16 mouse cellular contexts compared by ENCODE assay signal in the genomic region with DNA sequence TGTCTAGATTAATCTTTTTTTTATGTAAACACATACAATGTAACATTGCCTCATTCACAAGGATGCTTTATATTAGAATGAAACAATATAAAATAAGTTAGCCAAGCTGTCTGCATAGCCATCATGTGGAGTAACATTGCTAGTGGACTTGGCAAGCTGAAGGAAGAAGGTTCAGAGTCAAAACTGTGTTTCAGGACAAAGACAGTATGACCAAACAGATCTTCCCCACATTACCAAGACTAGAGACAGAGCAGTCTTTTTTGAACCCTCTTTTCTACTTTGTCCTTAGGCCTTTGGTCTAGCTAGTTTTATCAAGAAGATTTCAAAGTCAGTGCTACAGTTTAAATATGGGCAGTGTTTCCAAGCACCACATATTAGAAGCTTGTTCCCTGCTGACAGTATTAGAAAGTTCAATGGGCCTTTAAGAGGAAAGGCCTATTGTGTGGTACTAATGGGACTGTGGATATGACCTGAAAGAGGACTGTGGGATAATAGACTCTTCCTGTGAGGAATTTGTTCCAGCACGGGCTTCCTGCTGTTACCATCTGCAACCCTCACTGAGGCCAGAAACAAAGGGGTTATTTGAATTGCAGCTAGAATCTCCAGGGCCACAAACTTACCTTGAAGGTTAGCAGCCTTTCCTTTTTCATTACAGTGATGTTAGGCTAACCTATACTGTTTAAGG.
DNase-seq lines count a peak whose midpoint lies in the region; ATAC-seq and TF ChIP-seq lines count a peak whose summit lies in the region.
"Had no signal": no experiment of that assay in that cellular context is flagged by ENCODE, and none has a peak within 500 bp of the region (broad histone marks: within the 10 kb centered on the region; RNA-seq: fewer than 3 reads in every experiment).

No protein-coding gene starts in this region.

- ATAC-seq in hindbrain, embryonic 16.5 days = no peak
- peak; percentile 33; the same call in 1 of the 2 replicates for ATAC-seq in midbrain, embryonic 14.5 days (ENCODE audit: low FRiP score, low TSS enrichment)
- no peak for ATAC-seq in intestine, postnatal 0 days
- ATAC-seq: inflammation-experienced regulatory T-cells, adult 6 months had no signal

- 6% methylated on average over 1 of the region's 1 CpGs for WGBS in hindbrain, embryonic 10.5 days
- 8% methylated on average over 1 of the region's 1 CpGs for WGBS in hindbrain, embryonic 16.5 days
- 3% methylated on average over 1 of the region's 1 CpGs for WGBS in midbrain, embryonic 14.5 days
- 24% methylated on average over 1 of the region's 1 CpGs for WGBS in intestine, postnatal 0 days

- H3K9ac ChIP-seq in hindbrain, embryonic 16.5 days (ENCODE audit: low read depth, low read length) = no peak overlapping the region
- no peak overlapping the region for H3K9ac ChIP-seq in midbrain, embryonic 14.5 days (replicated peaks; ENCODE audit: low read length)
- H3K9ac ChIP-seq in intestine, postnatal 0 days (ENCODE audit: low read depth, low read length) = no peak overlapping the region
- H3K9ac ChIP-seq: embryonic facial prominence, embryonic 15.5 days; heart, embryonic 12.5 days had no signal

- 0 out of 2 replicates have a peak overlapping the region, but pooled peaks have one; percentile 29 for H3K27ac ChIP-seq in hindbrain, embryonic 10.5 days
- no peak overlapping the region for H3K27ac ChIP-seq in hindbrain, embryonic 16.5 days (ENCODE audit: low read depth, low read length)
- H3K27ac ChIP-seq in midbrain, embryonic 14.5 days (replicated peaks; ENCODE audit: low read depth, low read length) = no peak overlapping the region
- no peak overlapping the region for H3K27ac ChIP-seq in intestine, postnatal 0 days (ENCODE audit: low read depth, low read length)
- H3K27ac ChIP-seq: embryonic facial prominence, embryonic 15.5 days; limb, embryonic 10.5 days had no signal

- no peaks in the 10 kb centered on the region for H3K9me3 ChIP-seq in hindbrain, embryonic 10.5 days
- H3K9me3 ChIP-seq in hindbrain, embryonic 16.5 days (ENCODE audit: control insufficient read depth, low read length) = no peaks in the 10 kb centered on the region
- no peaks in the 10 kb centered on the region for H3K9me3 ChIP-seq in midbrain, embryonic 14.5 days (ENCODE audit: control insufficient read depth, low read length)
- no peaks in the 10 kb centered on the region for H3K9me3 ChIP-seq in intestine, postnatal 0 days (ENCODE audit: control insufficient read depth)
- H3K9me3 ChIP-seq: embryonic facial prominence, embryonic 15.5 days; heart, embryonic 12.5 days; limb, embryonic 10.5 days had no signal

- H3K4me3 ChIP-seq in hindbrain, embryonic 10.5 days = no peak overlapping the region
- H3K4me3 ChIP-seq in hindbrain, embryonic 16.5 days (ENCODE audit: low read length) = no peak overlapping the region
- H3K4me3 ChIP-seq in midbrain, embryonic 14.5 days (replicated peaks; ENCODE audit: low read depth, low read length) = no peak overlapping the region
- H3K4me3 ChIP-seq in intestine, postnatal 0 days (ENCODE audit: low read depth, low read length) = no peak overlapping the region
- H3K4me3 ChIP-seq: embryonic facial prominence, embryonic 15.5 days; heart, embryonic 12.5 days; limb, embryonic 10.5 days had no signal

- H3K4me1 ChIP-seq in hindbrain, embryonic 10.5 days (replicated peaks) = peaks cover 12% of the 10 kb centered on the region; the same call in 1 of the 2 replicates
- no peaks in the 10 kb centered on the region for H3K4me1 ChIP-seq in hindbrain, embryonic 16.5 days (ENCODE audit: control insufficient read depth, insufficient read depth, low read depth, low read length)
- no peaks in the 10 kb centered on the region for H3K4me1 ChIP-seq in midbrain, embryonic 14.5 days (ENCODE audit: control insufficient read depth, insufficient read depth, low read length)
- H3K4me1 ChIP-seq in intestine, postnatal 0 days (replicated peaks; ENCODE audit: control insufficient read depth, insufficient read depth, low read length) = no peaks in the 10 kb centered on the region
- H3K4me1 ChIP-seq: embryonic facial prominence, embryonic 15.5 days; heart, embryonic 12.5 days; limb, embryonic 10.5 days had no signal

- H3K27me3 ChIP-seq in hindbrain, embryonic 10.5 days (ENCODE audit: insufficient read depth, poor library complexity, severe bottlenecking) = peaks cover 44% of the 10 kb centered on the region
- H3K27me3 ChIP-seq in hindbrain, embryonic 16.5 days (replicated peaks; ENCODE audit: control insufficient read depth, insufficient read depth, low read length) = no peaks in the 10 kb centered on the region
- H3K27me3 ChIP-seq in midbrain, embryonic 14.5 days (ENCODE audit: control insufficient read depth, insufficient read depth, low read length) = no peaks in the 10 kb centered on the region
- H3K27me3 ChIP-seq in intestine, postnatal 0 days (replicated peaks; ENCODE audit: control insufficient read depth, insufficient read depth, low read length) = no peaks in the 10 kb centered on the region
- H3K27me3 ChIP-seq: embryonic facial prominence, embryonic 15.5 days; heart, embryonic 12.5 days had no signal

- TF ChIP-seq CTCF in intestine, postnatal 0 days (IDR thresholded peaks at IDR 0.05; ENCODE audit: low read depth) = no peak

- no peaks in the 10 kb centered on the region for H3K36me3 ChIP-seq in hindbrain, embryonic 10.5 days
- H3K36me3 ChIP-seq in hindbrain, embryonic 16.5 days (ENCODE audit: control insufficient read depth, insufficient read depth, low read length) = no peaks in the 10 kb centered on the region
- H3K36me3 ChIP-seq in midbrain, embryonic 14.5 days (ENCODE audit: control insufficient read depth, insufficient read depth, low read length) = no peaks in the 10 kb centered on the region
- H3K36me3 ChIP-seq in intestine, postnatal 0 days (ENCODE audit: control insufficient read depth, insufficient read depth) = no peaks in the 10 kb centered on the region
- H3K36me3 ChIP-seq: embryonic facial prominence, embryonic 15.5 days; heart, embryonic 12.5 days; limb, embryonic 10.5 days had no signal

- H3K4me2 ChIP-seq in hindbrain, embryonic 16.5 days (ENCODE audit: low read length) = no peak overlapping the region
- H3K4me2 ChIP-seq in midbrain, embryonic 14.5 days (ENCODE audit: low read length) = no peak overlapping the region
- no peak overlapping the region for H3K4me2 ChIP-seq in intestine, postnatal 0 days (replicated peaks; ENCODE audit: low read depth)
- H3K4me2 ChIP-seq: embryonic facial prominence, embryonic 15.5 days; heart, embryonic 12.5 days had no signal

- DNase-seq in hindbrain, embryonic 10.5 days (ENCODE audit: low spot score) = peak; percentile 30
- peak; percentile 50 to 56 for DNase-seq in cerebellum, adult 18-20 months
- peak; percentile 36 for DNase-seq in embryo, embryonic 9.5 days (ENCODE audit: extremely low spot score)
- DNase-seq in midbrain, embryonic 14.5 days = peak; percentile 31
- no peak for DNase-seq in ovary, postnatal 36 days (ENCODE audit: low spot score)
- no peak for DNase-seq in kidney, postnatal 4 days
- DNase-seq: adrenal gland, postnatal 25 days; B cell, adult 2 months; lung, adult 18-20 months; thymus, adult 2 months had no signal

Comparison
In these comparisons a context has a peak if more than half of its experiments do, and no peak if none do; other contexts are left out.
1. DNase-seq: peak in hindbrain, embryonic 10.5 days (single experiment), cerebellum, adult 18-20 months (2 of 2), embryo, embryonic 9.5 days (single experiment) and midbrain, embryonic 14.5 days (single experiment); none in ovary, postnatal 36 days (single experiment) and kidney, postnatal 4 days (0 of 2).